Mouse (Mus musculus) intestine, embryonic 16.5 days (tissue): ENCODE measurements at regions not wholly inside any gene's neighbourhood (a gene's known extent, or its start where the extent isn't known, plus 50 kb on each side); places are given as distances from the start of the nearest gene placed in this dataset.

Experiments
- ATAC-seq: fragments of 200-750 bp; cut with Nextera tagmentation; 2 replicates; pipeline ENCODE4 v1.8.0; 2017; ENCODE audit warnings: moderate TSS enrichment, moderate library complexity
- H3K27ac ChIP-seq: fragments of 300-500 bp; sonication (generic); 2 replicates; pipeline ENCODE4 v1.5.1; 2014; ENCODE audit warnings: mild to moderate bottlenecking, low read length
- H3K27me3 ChIP-seq: fragments of 300-500 bp; sonication (generic); replicated peaks from 2 replicates; pipeline ENCODE4 v1.6.1; 2014; ENCODE audit warnings: low read length, control low read depth, mixed read lengths; ENCODE audit not compliant: control insufficient read depth, insufficient read depth
- H3K36me3 ChIP-seq: fragments of 300-500 bp; sonication (generic); 2 replicates; pipeline ENCODE4 v1.6.1; 2014; ENCODE audit warnings: low read length, control low read depth; ENCODE audit not compliant: control insufficient read depth, insufficient read depth
- H3K4me1 ChIP-seq: fragments of 300-500 bp; sonication (generic); 2 replicates; pipeline ENCODE4 v1.6.1; 2014; ENCODE audit warnings: low read length, control low read depth, mixed read lengths; ENCODE audit not compliant: control insufficient read depth, insufficient read depth
- H3K4me2 ChIP-seq: fragments of 300-500 bp; sonication (generic); 2 replicates; pipeline ENCODE4 v1.6.1; 2014; ENCODE audit warnings: low read depth, low read length, control low read depth
- H3K4me3 ChIP-seq: fragments of 300-500 bp; sonication (generic); 2 replicates; pipeline ENCODE4 v1.5.1; 2014; ENCODE audit warnings: mild to moderate bottlenecking, low read length
- H3K9ac ChIP-seq: fragments of 300-500 bp; sonication (generic); 2 replicates; pipeline ENCODE4 v1.6.1; 2014; ENCODE audit warnings: low read depth, low read length
- H3K9me3 ChIP-seq: fragments of 300-500 bp; sonication (generic); 2 replicates; pipeline ENCODE4 v1.6.1; 2016; ENCODE audit warnings: low read length, control low read depth; ENCODE audit not compliant: control insufficient read depth
- WGBS: fragments of 180-500 bp; shearing (Covaris S2); extraction: QIAGEN DNeasy Blood & Tissue Kit; methylation state at CpG from one replicate; pipeline ENCODE4 v1.1.7; 2014; 5-methylcytosine and 5-hydroxymethylcytosine counted together

GRCm38 (mm10) chr8:50292158-50292557, 1448.4 kb upstream of the Tenm3 start:
- Histone ChIP-seq H3K4me2 (no peak overlapping the region), H3K4me3 (no peak overlapping the region), H3K9ac (no peak overlapping the region), H3K4me1 (no peaks in the 10 kb centered on the region), H3K27ac (no peak overlapping the region), H3K9me3 (no peaks in the 10 kb centered on the region), H3K36me3 (no peaks in the 10 kb centered on the region), H3K27me3 (no peaks in the 10 kb centered on the region)
- ATAC-seq: no peak
- WGBS: 46% methylated on average over 7 of the region's 7 CpGs

GRCm38 (mm10) chr8:50276346-50276745, 1432.6 kb upstream of the Tenm3 start:
- no peak overlapping the region for H3K4me3 ChIP-seq
- H3K27me3 ChIP-seq: no peaks in the 10 kb centered on the region
- ATAC-seq: no peak
- H3K27ac ChIP-seq: no peak overlapping the region
- no peaks in the 10 kb centered on the region for H3K9me3 ChIP-seq
- no peaks in the 10 kb centered on the region for H3K36me3 ChIP-seq
- H3K9ac ChIP-seq: no peak overlapping the region
- 73% methylated on average over 1 of the region's 1 CpGs for WGBS
- H3K4me2 ChIP-seq: no peak overlapping the region
- H3K4me1 ChIP-seq: no peaks in the 10 kb centered on the region

DNA sequence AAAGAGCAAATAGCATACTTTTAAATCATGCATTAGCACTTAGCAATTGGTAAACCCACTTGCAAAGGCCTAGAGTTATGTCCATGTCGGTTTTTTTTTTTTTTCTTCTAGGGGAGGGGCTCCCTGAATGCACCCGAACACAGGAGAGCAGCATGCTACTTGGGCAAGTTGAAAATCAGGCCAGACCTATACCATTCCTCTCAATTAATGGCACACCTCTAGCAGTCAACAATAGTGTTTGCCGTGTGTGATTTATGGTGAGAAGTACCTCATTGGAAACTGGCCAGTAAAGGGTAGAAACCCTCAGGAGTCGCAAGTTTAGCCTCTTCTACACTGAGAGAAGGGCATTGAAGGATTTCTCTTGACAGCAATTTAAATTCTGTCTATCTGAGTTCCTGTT, 1421.0 kb upstream of the Tenm3 start:
- no peak overlapping the region for H3K4me3 ChIP-seq
- H3K9ac ChIP-seq: no peak overlapping the region
- H3K27me3 ChIP-seq: no peaks in the 10 kb centered on the region
- H3K36me3 ChIP-seq: no peaks in the 10 kb centered on the region
- no peak overlapping the region for H3K27ac ChIP-seq
- no peaks in the 10 kb centered on the region for H3K4me1 ChIP-seq
- ATAC-seq: no peak
- 55% methylated on average over 4 of the region's 4 CpGs for WGBS
- H3K9me3 ChIP-seq: no peaks in the 10 kb centered on the region
- H3K4me2 ChIP-seq: no peak overlapping the region
